Mouse (Mus musculus): ENCODE data around the gene Map3k13. TPM values are rescaled to one million over a fixed set of nuclear protein-coding genes. Genes with fewer than 3 reads are reported as not detected.

The Map3k13 gene
- polyA plus RNA-seq, 1 experiment, result 0.12 TPM

GRCm38 (mm10) chr16:21825612-21826031, 31.5 kb downstream of the Map3k13 start:
- Histone ChIP-seq H3ac (ENCODE audit: control insufficient read depth, insufficient read length, low read depth) (no peak overlapping the region), H3K79me3 (ENCODE audit: low read depth) (no peaks in the 10 kb centered on the region), H3K79me2 (ENCODE audit: control insufficient read depth, insufficient read depth) (no peaks in the 10 kb centered on the region), H3K4me3 (ENCODE audit: insufficient read depth, poor library complexity, severe bottlenecking) (no peak overlapping the region), H3K36me3 (ENCODE audit: control insufficient read depth, insufficient read depth) (no peaks in the 10 kb centered on the region), H3K27me3 (ENCODE audit: control insufficient read depth, insufficient read depth, insufficient read length) (no peaks in the 10 kb centered on the region)
- TF ChIP-seq CEBPB (IDR thresholded peaks at IDR 0.05; ENCODE audit: low read depth), result no peak
- no peak for TF ChIP-seq USF1 (IDR thresholded peaks at IDR 0.05; ENCODE audit: low read depth)
- no peak for TF ChIP-seq CTCF (IDR thresholded peaks at IDR 0.05; ENCODE audit: control insufficient read depth, insufficient read depth, insufficient read length)
- no peak for TF ChIP-seq MAX (IDR thresholded peaks at IDR 0.05)
- no peak for TF ChIP-seq FOSL1 (IDR thresholded peaks at IDR 0.05; ENCODE audit: insufficient read depth, low read length, poor library complexity, severe bottlenecking)
- no peak for TF ChIP-seq MYOG (IDR thresholded peaks at IDR 0.05; ENCODE audit: control insufficient read depth, extremely low read depth, insufficient read length)
- TF ChIP-seq MYOD1 (IDR thresholded peaks at IDR 0.05; ENCODE audit: control insufficient read depth, insufficient read length, low read depth), result no peak

GRCm38 (mm10) chr16:21827153-21827552, 33.0 kb downstream of the Map3k13 start:
- H3K79me2 ChIP-seq (ENCODE audit: control insufficient read depth, insufficient read depth), result no peaks in the 10 kb centered on the region
- TF ChIP-seq CEBPB (IDR thresholded peaks at IDR 0.05; ENCODE audit: low read depth), result no peak
- TF ChIP-seq MYOD1 (IDR thresholded peaks at IDR 0.05; ENCODE audit: control insufficient read depth, insufficient read length, low read depth), result peak; percentile 23
- no peak overlapping the region for H3K4me3 ChIP-seq (ENCODE audit: insufficient read depth, poor library complexity, severe bottlenecking)
- H3K27me3 ChIP-seq (ENCODE audit: control insufficient read depth, insufficient read depth, insufficient read length), result no peaks in the 10 kb centered on the region
- H3ac ChIP-seq (ENCODE audit: control insufficient read depth, insufficient read length, low read depth), result no peak overlapping the region
- H3K79me3 ChIP-seq (ENCODE audit: low read depth), result no peaks in the 10 kb centered on the region
- H3K36me3 ChIP-seq (ENCODE audit: control insufficient read depth, insufficient read depth), result no peaks in the 10 kb centered on the region

DNA sequence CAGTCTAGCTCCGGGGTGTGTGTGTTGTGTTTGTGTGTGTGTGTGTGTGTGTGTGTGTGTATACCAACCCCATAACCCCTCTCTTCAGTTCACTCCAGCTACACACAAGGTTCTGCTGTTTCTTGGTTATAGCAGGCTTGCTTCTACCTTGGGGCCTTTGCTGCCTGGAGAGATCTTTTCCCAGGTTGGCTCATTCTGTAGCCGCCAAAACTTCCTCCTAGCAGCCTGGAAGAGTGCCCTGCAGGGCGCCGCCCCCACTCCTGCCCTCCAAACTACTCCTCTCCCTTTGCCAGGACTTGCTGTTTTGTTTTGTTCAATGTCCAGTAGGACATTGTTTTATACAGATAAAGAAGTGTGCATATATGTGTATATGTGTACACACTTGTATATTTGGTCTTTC, 33.4 kb downstream of the Map3k13 start:
- Histone ChIP-seq H3ac (ENCODE audit: control insufficient read depth, insufficient read length, low read depth) (no peak overlapping the region), H3K79me2 (ENCODE audit: control insufficient read depth, insufficient read depth) (no peaks in the 10 kb centered on the region), H3K27me3 (ENCODE audit: control insufficient read depth, insufficient read depth, insufficient read length) (no peaks in the 10 kb centered on the region), H3K79me3 (ENCODE audit: low read depth) (no peaks in the 10 kb centered on the region), H3K36me3 (ENCODE audit: control insufficient read depth, insufficient read depth) (no peaks in the 10 kb centered on the region), H3K4me3 (ENCODE audit: insufficient read depth, poor library complexity, severe bottlenecking) (no peak overlapping the region)
- TF ChIP-seq FOSL1 (IDR thresholded peaks at IDR 0.05; ENCODE audit: insufficient read depth, low read length, poor library complexity, severe bottlenecking) (no peak), MAX (IDR thresholded peaks at IDR 0.05) (no peak), MYOG (IDR thresholded peaks at IDR 0.05; ENCODE audit: control insufficient read depth, extremely low read depth, insufficient read length) (no peak), USF1 (IDR thresholded peaks at IDR 0.05; ENCODE audit: low read depth) (no peak), CEBPB (IDR thresholded peaks at IDR 0.05; ENCODE audit: low read depth) (no peak), CTCF (IDR thresholded peaks at IDR 0.05; ENCODE audit: control insufficient read depth, insufficient read depth, insufficient read length) (no peak), MYOD1 (IDR thresholded peaks at IDR 0.05; ENCODE audit: control insufficient read depth, insufficient read length, low read depth) (no peak)

DNA sequence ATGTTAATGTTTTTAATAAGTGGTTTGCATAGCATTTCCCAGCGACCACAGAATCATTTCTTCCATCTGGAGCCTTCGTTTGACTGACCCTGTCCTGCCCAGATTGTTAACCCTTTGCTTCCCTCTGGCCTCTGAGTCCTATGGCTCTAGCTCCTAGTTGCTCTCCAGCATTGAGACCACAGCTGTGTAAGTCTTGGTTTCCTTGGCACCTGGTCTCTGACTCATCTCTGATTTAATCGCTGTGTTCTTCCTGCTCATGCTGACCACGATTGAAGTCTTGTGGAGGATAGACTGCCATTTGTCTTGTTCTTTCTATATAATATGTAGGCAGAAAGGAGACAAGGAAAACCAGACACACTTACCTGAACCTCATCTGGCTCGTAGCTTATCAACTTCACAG, 35.6 kb downstream of the Map3k13 start:
- TF ChIP-seq MYOD1 (IDR thresholded peaks at IDR 0.05; ENCODE audit: control insufficient read depth, insufficient read length, low read depth) (peak; percentile 89), MAX (IDR thresholded peaks at IDR 0.05) (no peak)
- H3K4me3 ChIP-seq (ENCODE audit: insufficient read depth, poor library complexity, severe bottlenecking), result no peak overlapping the region
- no peaks in the 10 kb centered on the region for H3K79me2 ChIP-seq (ENCODE audit: control insufficient read depth, insufficient read depth)
- H3K79me3 ChIP-seq (ENCODE audit: low read depth), result no peaks in the 10 kb centered on the region
- no peak overlapping the region for H3ac ChIP-seq (ENCODE audit: control insufficient read depth, insufficient read length, low read depth)
- H3K36me3 ChIP-seq (ENCODE audit: control insufficient read depth, insufficient read depth), result no peaks in the 10 kb centered on the region
- no peaks in the 10 kb centered on the region for H3K27me3 ChIP-seq (ENCODE audit: control insufficient read depth, insufficient read depth, insufficient read length)

DNA sequence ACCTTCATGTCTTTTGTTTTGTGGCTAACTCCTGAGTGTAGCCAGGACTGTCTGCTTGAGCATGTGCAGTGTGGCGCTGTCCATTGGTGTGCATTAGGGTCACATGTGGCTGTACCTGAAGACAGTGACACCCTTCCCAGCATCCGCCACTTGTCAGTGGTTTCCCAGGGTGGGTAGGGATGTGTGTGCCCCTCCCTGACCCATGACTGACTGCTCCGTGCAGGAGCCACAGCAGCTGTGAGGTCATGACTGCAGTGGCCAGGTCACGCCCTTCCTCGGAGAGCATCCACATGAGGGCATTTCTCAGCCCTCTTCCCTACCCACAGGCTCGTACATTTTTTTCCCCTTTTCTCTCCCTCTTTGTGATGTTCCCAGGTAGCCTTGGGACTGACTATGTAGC, 36.6 kb downstream of the Map3k13 start:
- Histone ChIP-seq H3ac (ENCODE audit: control insufficient read depth, insufficient read length, low read depth) (no peak overlapping the region), H3K27me3 (ENCODE audit: control insufficient read depth, insufficient read depth, insufficient read length) (no peaks in the 10 kb centered on the region), H3K79me2 (ENCODE audit: control insufficient read depth, insufficient read depth) (no peaks in the 10 kb centered on the region), H3K36me3 (ENCODE audit: control insufficient read depth, insufficient read depth) (no peaks in the 10 kb centered on the region), H3K4me3 (ENCODE audit: insufficient read depth, poor library complexity, severe bottlenecking) (no peak overlapping the region), H3K79me3 (ENCODE audit: low read depth) (no peaks in the 10 kb centered on the region)
- TF ChIP-seq MYOD1 (IDR thresholded peaks at IDR 0.05; ENCODE audit: control insufficient read depth, insufficient read length, low read depth) (peak; percentile 45), MYOG (IDR thresholded peaks at IDR 0.05; ENCODE audit: control insufficient read depth, extremely low read depth, insufficient read length) (no peak), CTCF (IDR thresholded peaks at IDR 0.05; ENCODE audit: control insufficient read depth, insufficient read depth, insufficient read length) (no peak)

- H3K4me3 ChIP-seq (ENCODE audit: insufficient read depth, poor library complexity, severe bottlenecking), result no peak overlapping the region
- H3ac ChIP-seq (ENCODE audit: control insufficient read depth, insufficient read length, low read depth), result no peak overlapping the region
- no peaks in the 10 kb centered on the region for H3K79me2 ChIP-seq (ENCODE audit: control insufficient read depth, insufficient read depth)
- no peaks in the 10 kb centered on the region for H3K27me3 ChIP-seq (ENCODE audit: control insufficient read depth, insufficient read depth, insufficient read length)
- no peaks in the 10 kb centered on the region for H3K79me3 ChIP-seq (ENCODE audit: low read depth)
- no peaks in the 10 kb centered on the region for H3K36me3 ChIP-seq (ENCODE audit: control insufficient read depth, insufficient read depth)
- TF ChIP-seq USF1 (IDR thresholded peaks at IDR 0.05; ENCODE audit: low read depth) (no peak), MAX (IDR thresholded peaks at IDR 0.05) (no peak), MYOG (IDR thresholded peaks at IDR 0.05; ENCODE audit: control insufficient read depth, extremely low read depth, insufficient read length) (no peak), FOSL1 (IDR thresholded peaks at IDR 0.05; ENCODE audit: insufficient read depth, low read length, poor library complexity, severe bottlenecking) (no peak), CEBPB (IDR thresholded peaks at IDR 0.05; ENCODE audit: low read depth) (no peak), CTCF (IDR thresholded peaks at IDR 0.05; ENCODE audit: control insufficient read depth, insufficient read depth, insufficient read length) (no peak), MYOD1 (IDR thresholded peaks at IDR 0.05; ENCODE audit: control insufficient read depth, insufficient read length, low read depth) (no peak)
Observed at GRCm38 (mm10) chr16:21831764-21832163, 37.6 kb downstream of the Map3k13 start.
